Mouse (Mus musculus): ENCODE results near the gene Rxfp3. TPM values are rescaled to one million over a fixed set of nuclear protein-coding genes. Genes with fewer than 3 reads are reported as not detected.
"Not testable (repeated sequence)": the region's sequence is repeated elsewhere in the genome, so short reads cannot be mapped to it uniquely, and the experiment has no call there.

The Rxfp3 gene
- polyA plus RNA-seq, 1 experiment from 2014 or later: 1.2 TPM

GRCm38 (mm10) chr15:11010976-11011548, 26.7 kb downstream of the Rxfp3 start:
- Histone ChIP-seq H3K9me3 (ENCODE audit: control insufficient read depth, low read length) (no peaks in the 10 kb centered on the region), H3K4me2 (ENCODE audit: low read depth, low read length) (no peak overlapping the region), H3K27ac (ENCODE audit: low read depth, low read length) (no peak overlapping the region), H3K4me1 (ENCODE audit: control insufficient read depth, insufficient read depth, low read length) (no peaks in the 10 kb centered on the region), H3K27me3 (ENCODE audit: control insufficient read depth, insufficient read depth, low read length) (no peaks in the 10 kb centered on the region), H3K4me3 (ENCODE audit: low read depth, low read length) (no peak overlapping the region), H3K9ac (replicated peaks; ENCODE audit: low read depth, low read length) (no peak overlapping the region), H3K36me3 (ENCODE audit: control insufficient read depth, insufficient read depth, low read length) (no peaks in the 10 kb centered on the region)
- WGBS: 94% methylated on average over 11 of the region's 11 CpGs
- ATAC-seq (ENCODE audit: low read depth): no peak

DNA sequence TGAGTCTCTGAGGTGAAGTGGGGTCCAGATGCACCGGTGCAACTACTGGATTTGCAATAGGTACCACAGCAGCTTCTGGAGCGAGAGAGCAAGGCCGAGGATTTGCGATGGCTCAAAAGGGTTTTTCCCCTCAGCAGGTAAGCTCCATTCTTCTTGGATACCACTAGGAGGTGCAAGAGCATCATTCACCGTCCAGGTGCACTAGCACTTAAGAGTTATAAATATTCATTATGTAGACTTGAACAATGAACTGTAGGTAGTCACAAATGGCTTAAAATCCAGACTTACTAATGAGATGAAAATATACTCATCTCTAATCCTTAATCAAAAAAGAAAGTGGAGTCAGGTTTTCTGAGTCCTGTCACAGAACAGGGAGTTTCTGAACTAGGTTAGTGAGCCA, 29.0 kb downstream of the Rxfp3 start:
- Histone ChIP-seq H3K4me1 (ENCODE audit: control insufficient read depth, insufficient read depth, low read length) (no peaks in the 10 kb centered on the region), H3K27ac (ENCODE audit: low read depth, low read length) (no peak overlapping the region), H3K4me3 (ENCODE audit: low read depth, low read length) (no peak overlapping the region), H3K4me2 (ENCODE audit: low read depth, low read length) (no peak overlapping the region), H3K36me3 (ENCODE audit: control insufficient read depth, insufficient read depth, low read length) (no peaks in the 10 kb centered on the region), H3K27me3 (ENCODE audit: control insufficient read depth, insufficient read depth, low read length) (no peaks in the 10 kb centered on the region), H3K9ac (replicated peaks; ENCODE audit: low read depth, low read length) (no peak overlapping the region), H3K9me3 (ENCODE audit: control insufficient read depth, low read length) (no peaks in the 10 kb centered on the region)
- 41% methylated on average over 5 of the region's 5 CpGs for WGBS
- ATAC-seq (ENCODE audit: low read depth): no peak

DNA sequence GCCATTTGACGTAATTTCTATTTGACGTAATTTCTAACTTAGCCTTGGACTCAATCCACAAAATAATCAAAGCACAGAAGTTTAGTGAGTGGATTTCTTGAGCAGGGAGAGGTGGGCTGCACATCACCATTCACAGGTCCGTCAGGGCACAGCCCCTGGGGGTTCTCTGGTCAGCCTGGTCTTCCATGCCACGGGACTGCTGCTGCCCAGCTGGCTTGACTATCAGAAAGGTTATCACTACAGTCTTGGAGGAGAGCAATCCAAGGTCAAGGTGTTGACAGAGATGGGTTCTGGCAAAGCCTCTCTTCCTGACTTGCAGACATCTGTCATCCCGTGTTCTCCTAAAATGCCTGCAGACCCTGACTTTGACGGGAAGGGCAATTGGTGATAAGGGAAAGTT, 33.1 kb downstream of the Rxfp3 start:
- no peak overlapping the region for H3K9ac ChIP-seq (replicated peaks; ENCODE audit: low read depth, low read length)
- ATAC-seq (ENCODE audit: low read depth): no peak
- H3K4me2 ChIP-seq (ENCODE audit: low read depth, low read length): no peak overlapping the region
- 92% methylated on average over 6 of the region's 6 CpGs for WGBS
- no peaks in the 10 kb centered on the region for H3K36me3 ChIP-seq (ENCODE audit: control insufficient read depth, insufficient read depth, low read length)
- no peaks in the 10 kb centered on the region for H3K27me3 ChIP-seq (ENCODE audit: control insufficient read depth, insufficient read depth, low read length)
- H3K27ac ChIP-seq (ENCODE audit: low read depth, low read length): no peak overlapping the region
- no peaks in the 10 kb centered on the region for H3K4me1 ChIP-seq (ENCODE audit: control insufficient read depth, insufficient read depth, low read length)
- H3K9me3 ChIP-seq (ENCODE audit: control insufficient read depth, low read length): no peaks in the 10 kb centered on the region
- H3K4me3 ChIP-seq (ENCODE audit: low read depth, low read length): no peak overlapping the region

- ATAC-seq (ENCODE audit: low read depth): no peak
- Histone ChIP-seq H3K27me3 (ENCODE audit: control insufficient read depth, insufficient read depth, low read length) (no peaks in the 10 kb centered on the region), H3K36me3 (ENCODE audit: control insufficient read depth, insufficient read depth, low read length) (no peaks in the 10 kb centered on the region), H3K9me3 (ENCODE audit: control insufficient read depth, low read length) (no peaks in the 10 kb centered on the region), H3K27ac (ENCODE audit: low read depth, low read length) (no peak overlapping the region), H3K4me1 (ENCODE audit: control insufficient read depth, insufficient read depth, low read length) (no peaks in the 10 kb centered on the region), H3K9ac (replicated peaks; ENCODE audit: low read depth, low read length) (no peak overlapping the region), H3K4me3 (ENCODE audit: low read depth, low read length) (no peak overlapping the region), H3K4me2 (ENCODE audit: low read depth, low read length) (no peak overlapping the region)
- WGBS: 85% methylated on average over 4 of the region's 4 CpGs
These were observed 34.0 kb downstream of the Rxfp3 start for GRCm38 (mm10) chr15:11003791-11004190.

DNA sequence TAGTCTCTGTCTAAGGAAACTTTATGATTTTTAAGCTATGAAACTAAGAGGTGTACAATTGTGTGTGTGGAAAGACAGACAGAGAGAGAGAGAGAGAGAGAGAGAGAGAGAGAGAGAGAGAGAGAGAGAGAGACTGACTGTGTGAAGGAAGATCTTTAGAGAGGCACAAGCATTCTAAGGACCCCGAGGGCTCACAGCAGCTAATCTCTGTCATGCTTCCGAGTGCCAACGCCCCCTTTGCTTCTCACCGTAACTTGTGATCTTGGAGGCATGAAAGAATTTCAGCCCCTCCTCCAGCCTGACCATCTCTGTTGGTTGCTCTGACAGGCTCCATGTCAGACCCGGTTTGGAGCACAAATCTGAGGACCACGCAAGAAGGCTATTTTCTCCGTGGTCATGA, 37.4 kb downstream of the Rxfp3 start, which contains the start of gene Slc45a2:
Slc45a2 (plus strand) TSS at position 301 of the 400 bp plus-strand sequence.
- Histone ChIP-seq H3K4me1 (ENCODE audit: control insufficient read depth, insufficient read depth, low read length) (no peaks in the 10 kb centered on the region), H3K4me3 (ENCODE audit: low read depth, low read length) (no peak within 1 kb of the TSS), H3K27me3 (ENCODE audit: control insufficient read depth, insufficient read depth, low read length) (no peaks in the 10 kb centered on the region), H3K27ac (ENCODE audit: low read depth, low read length) (no peak within 1 kb of the TSS), H3K9ac (replicated peaks; ENCODE audit: low read depth, low read length) (no peak within 1 kb of the TSS), H3K36me3 (ENCODE audit: control insufficient read depth, insufficient read depth, low read length) (no peaks in the 10 kb centered on the region), H3K4me2 (ENCODE audit: low read depth, low read length) (no peak within 1 kb of the TSS), H3K9me3 (ENCODE audit: control insufficient read depth, low read length) (no peaks in the 10 kb centered on the region)
- no peak for ATAC-seq (ENCODE audit: low read depth)
- WGBS: 75% methylated on average over 7 of the region's 7 CpGs

- no peaks in the 10 kb centered on the region for H3K36me3 ChIP-seq (ENCODE audit: control insufficient read depth, insufficient read depth, low read length)
- H3K4me2 ChIP-seq (ENCODE audit: low read depth, low read length): no peak overlapping the region
- ATAC-seq (ENCODE audit: low read depth): peak; percentile 69
- no peak overlapping the region for H3K4me3 ChIP-seq (ENCODE audit: low read depth, low read length)
- WGBS: 63% methylated on average over 5 of the region's 5 CpGs
- H3K9ac ChIP-seq (replicated peaks; ENCODE audit: low read depth, low read length): no peak overlapping the region
- H3K27me3 ChIP-seq (ENCODE audit: control insufficient read depth, insufficient read depth, low read length): no peaks in the 10 kb centered on the region
- H3K4me1 ChIP-seq (ENCODE audit: control insufficient read depth, insufficient read depth, low read length): no peaks in the 10 kb centered on the region
- H3K27ac ChIP-seq (ENCODE audit: low read depth, low read length): no peak overlapping the region
- H3K9me3 ChIP-seq (ENCODE audit: control insufficient read depth, low read length): no peaks in the 10 kb centered on the region
These were observed 38.0 kb downstream of the Rxfp3 start for GRCm38 (mm10) chr15:10999832-11000231.

GRCm38 (mm10) chr15:10991566-10991965, 46.2 kb downstream of the Rxfp3 start:
- 95% methylated on average over 1 of the region's 1 CpGs for WGBS
- Histone ChIP-seq H3K4me1 (ENCODE audit: control insufficient read depth, insufficient read depth, low read length) (no peaks in the 10 kb centered on the region), H3K27ac (ENCODE audit: low read depth, low read length) (no peak overlapping the region), H3K9ac (replicated peaks; ENCODE audit: low read depth, low read length) (no peak overlapping the region), H3K36me3 (ENCODE audit: control insufficient read depth, insufficient read depth, low read length) (no peaks in the 10 kb centered on the region), H3K9me3 (ENCODE audit: control insufficient read depth, low read length) (no peaks in the 10 kb centered on the region), H3K4me3 (ENCODE audit: low read depth, low read length) (no peak overlapping the region), H3K4me2 (ENCODE audit: low read depth, low read length) (no peak overlapping the region), H3K27me3 (ENCODE audit: control insufficient read depth, insufficient read depth, low read length) (no peaks in the 10 kb centered on the region)
- no peak for ATAC-seq (ENCODE audit: low read depth)

DNA sequence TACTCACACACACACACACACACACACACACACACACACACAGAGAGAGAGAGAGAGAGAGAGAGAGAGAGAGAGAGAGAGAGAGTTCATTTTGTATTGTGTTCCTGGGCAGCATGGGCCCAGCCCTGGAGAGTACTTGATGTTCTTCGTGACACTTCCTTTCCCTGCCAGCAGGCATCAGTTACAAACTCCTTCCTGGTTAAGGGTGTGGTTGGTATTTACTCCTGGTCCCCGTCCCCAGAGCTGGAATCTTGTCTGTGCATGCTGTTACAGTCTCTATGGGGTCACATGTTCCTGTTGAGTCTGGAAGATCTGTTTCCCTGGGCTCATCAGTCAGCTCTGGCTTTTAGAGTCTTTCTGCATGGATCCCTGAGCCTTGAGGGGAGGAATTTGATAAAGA, 47.4 kb downstream of the Rxfp3 start:
- no peak overlapping the region for H3K4me2 ChIP-seq (ENCODE audit: low read depth, low read length)
- no peaks in the 10 kb centered on the region for H3K9me3 ChIP-seq (ENCODE audit: control insufficient read depth, low read length)
- no peaks in the 10 kb centered on the region for H3K27me3 ChIP-seq (ENCODE audit: control insufficient read depth, insufficient read depth, low read length)
- H3K9ac ChIP-seq (replicated peaks; ENCODE audit: low read depth, low read length): no peak overlapping the region
- no peaks in the 10 kb centered on the region for H3K36me3 ChIP-seq (ENCODE audit: control insufficient read depth, insufficient read depth, low read length)
- ATAC-seq (ENCODE audit: low read depth): no peak
- no peaks in the 10 kb centered on the region for H3K4me1 ChIP-seq (ENCODE audit: control insufficient read depth, insufficient read depth, low read length)
- WGBS: 63% methylated on average over 2 of the region's 2 CpGs
- H3K4me3 ChIP-seq (ENCODE audit: low read depth, low read length): no peak overlapping the region
- no peak overlapping the region for H3K27ac ChIP-seq (ENCODE audit: low read depth, low read length)

- H3K27me3 ChIP-seq (ENCODE audit: control insufficient read depth, insufficient read depth, low read length); H3K9ac ChIP-seq (replicated peaks; ENCODE audit: low read depth, low read length); H3K4me3 ChIP-seq (ENCODE audit: low read depth, low read length); H3K27ac ChIP-seq (ENCODE audit: low read depth, low read length); ATAC-seq (ENCODE audit: low read depth); H3K4me1 ChIP-seq (ENCODE audit: control insufficient read depth, insufficient read depth, low read length); H3K9me3 ChIP-seq (ENCODE audit: control insufficient read depth, low read length); H3K4me2 ChIP-seq (ENCODE audit: low read depth, low read length); H3K36me3 ChIP-seq (ENCODE audit: control insufficient read depth, insufficient read depth, low read length): not testable (repeated sequence)
- 85% methylated on average over 2 of the region's 2 CpGs for WGBS
These were observed 51.3 kb downstream of the Rxfp3 start for GRCm38 (mm10) chr15:10986477-10986876.
